7 mouse cellular contexts compared by ENCODE assay signal in genomic region chr14:40979002-40979401, GRCm38 (mm10). TPM values are rescaled to one million over a fixed set of nuclear protein-coding genes. Genes with fewer than 3 reads are reported as not detected.
DNase-seq lines count a peak whose midpoint lies in the region; ATAC-seq and TF ChIP-seq lines count a peak whose summit lies in the region.

No protein-coding gene starts in this region.

- H3K36me3 ChIP-seq in heart, embryonic 11.5 days (ENCODE audit: control insufficient read depth, insufficient read depth, low read length): no peaks in the 10 kb centered on the region
- H3K36me3 ChIP-seq in kidney, postnatal 0 days (ENCODE audit: insufficient read depth, low read length): no peaks in the 10 kb centered on the region

- no peak overlapping the region for H3K27ac ChIP-seq in bone marrow macrophage, adult 2 months (ENCODE audit: insufficient read depth, low read depth, low read length)
- H3K27ac ChIP-seq in heart, embryonic 11.5 days (ENCODE audit: low read depth, low read length): no peak overlapping the region
- H3K27ac ChIP-seq in kidney, postnatal 0 days: no peak overlapping the region

- no peaks in the 10 kb centered on the region for H3K9me3 ChIP-seq in heart, embryonic 11.5 days (replicated peaks; ENCODE audit: control insufficient read depth, low read length)
- no peaks in the 10 kb centered on the region for H3K9me3 ChIP-seq in kidney, postnatal 0 days (replicated peaks; ENCODE audit: low read length)

- H3K4me2 ChIP-seq in heart, embryonic 11.5 days: no peak overlapping the region
- no peak overlapping the region for H3K4me2 ChIP-seq in kidney, postnatal 0 days (ENCODE audit: low read length)

- ATAC-seq in heart, embryonic 11.5 days (replicated peaks; ENCODE audit: insufficient number of reproducible peaks, low FRiP score, low TSS enrichment): peak; percentile 75; the same call in 1 of the 2 replicates
- peak; percentile 87 for ATAC-seq in kidney, postnatal 0 days (replicated peaks; ENCODE audit: low FRiP score, low read depth)

- TF ChIP-seq POLR2A in bone marrow macrophage, adult 2 months (IDR thresholded peaks at IDR 0.05; ENCODE audit: borderline replicate concordance, low read depth, low read length): no peak

- peak; percentile 55 for DNase-seq in ovary, adult 18-20 months (ENCODE audit: low spot score)
- no peak for DNase-seq in ovary, postnatal 10 days (ENCODE audit: low spot score)
- peak; percentile 92 for DNase-seq in kidney, postnatal 0 days (ENCODE audit: low spot score)
- DNase-seq in lung, postnatal 4 days: peak; percentile 50 to 69
- DNase-seq in yolk sac, embryonic 10.5 days (ENCODE audit: low spot score): peak; percentile 67

- TF ChIP-seq CTCF in bone marrow macrophage, adult 2 months (IDR thresholded peaks at IDR 0.05; ENCODE audit: low read depth, low read length): peak; percentile 31; the same call in 1 of the 2 replicates
- TF ChIP-seq CTCF in kidney, postnatal 0 days (IDR thresholded peaks at IDR 0.05; ENCODE audit: low read depth): peak; percentile 81

- no peak overlapping the region for H3K4me3 ChIP-seq in bone marrow macrophage, adult 2 months (ENCODE audit: insufficient read depth, low read length)
- no peak overlapping the region for H3K4me3 ChIP-seq in heart, embryonic 11.5 days (ENCODE audit: low read depth, low read length)
- no peak overlapping the region for H3K4me3 ChIP-seq in kidney, postnatal 0 days (replicated peaks; ENCODE audit: low read depth, low read length)

- H3K9ac ChIP-seq in heart, embryonic 11.5 days (ENCODE audit: low read depth, low read length): no peak overlapping the region
- no peak overlapping the region for H3K9ac ChIP-seq in kidney, postnatal 0 days (ENCODE audit: low read depth, low read length)

- H3K4me1 ChIP-seq in bone marrow macrophage, adult 2 months (ENCODE audit: control insufficient read depth, insufficient read depth, low read length): no peaks in the 10 kb centered on the region
- H3K4me1 ChIP-seq in heart, embryonic 11.5 days (ENCODE audit: control insufficient read depth, insufficient read depth, low read length): peaks cover 7% of the 10 kb centered on the region; the same call in 1 of the 2 replicates
- H3K4me1 ChIP-seq in kidney, postnatal 0 days (replicated peaks; ENCODE audit: insufficient read depth, low read length): no peaks in the 10 kb centered on the region

- WGBS in heart, embryonic 11.5 days (ENCODE audit: insufficient replicate concordance): 39% methylated on average over 4 of the region's 4 CpGs
- 47% methylated on average over 4 of the region's 4 CpGs for WGBS in kidney, postnatal 0 days

- H3K27me3 ChIP-seq in heart, embryonic 11.5 days (ENCODE audit: control insufficient read depth, insufficient read depth, low read length): no peaks in the 10 kb centered on the region
- H3K27me3 ChIP-seq in kidney, postnatal 0 days (ENCODE audit: insufficient read depth, low read length): no peaks in the 10 kb centered on the region

RNA-seq across cellular contexts. Expression of gene Tspan14, which starts 12.4 kb away (rescaled TPM):
- polyA plus RNA-seq in bone marrow macrophage, adult 2 months (2012; ENCODE audit: insufficient read depth, insufficient read length, missing spikeins): 71.8 and 88.3 TPM in 2 replicates
- 43.5 and 54.0 TPM in 2 replicates for polyA plus RNA-seq in heart, embryonic 11.5 days (2014; fragmentation: Nextera tagmentation; extraction: Ambion mirVana)
- polyA plus RNA-seq in kidney, postnatal 0 days (2015; fragmentation: Nextera tagmentation; extraction: Ambion mirVana): 93.4 and 102 TPM in 2 replicates

RNA-seq across cellular contexts. Expression of gene Fam213a, which starts 34.6 kb away (rescaled TPM):
- 29.1 and 31.6 TPM in 2 replicates for polyA plus RNA-seq in bone marrow macrophage, adult 2 months (2012; ENCODE audit: insufficient read depth, insufficient read length, missing spikeins)
- polyA plus RNA-seq in heart, embryonic 11.5 days (2014; fragmentation: Nextera tagmentation; extraction: Ambion mirVana): 67.7 and 75.4 TPM in 2 replicates
- polyA plus RNA-seq in kidney, postnatal 0 days (2015; fragmentation: Nextera tagmentation; extraction: Ambion mirVana): 80.5 and 94.7 TPM in 2 replicates
